Mouse (Mus musculus) G1E-ER4 (cell line): Measurements from ENCODE around the gene Smap2. TPM values are rescaled to one million over a fixed set of nuclear protein-coding genes. Genes with fewer than 3 reads are reported as not detected.

Experiments used
- GATA1 ChIP-seq: IDR thresholded peaks from one replicate; pipeline ENCODE4 v1.8.0; 2012; ENCODE audit warnings: low read length, inconsistent platforms
- polyA plus RNA-seq: library from polyadenylated mRNA; stranded (reverse); fragments of >175 nt; gene quantifications from 2 replicates; pipeline ENCODE4 v1.2.3, GENCODE M21; 2012

The Smap2 gene
- polyA plus RNA-seq, 1 experiment = 36.8 TPM

DNA sequence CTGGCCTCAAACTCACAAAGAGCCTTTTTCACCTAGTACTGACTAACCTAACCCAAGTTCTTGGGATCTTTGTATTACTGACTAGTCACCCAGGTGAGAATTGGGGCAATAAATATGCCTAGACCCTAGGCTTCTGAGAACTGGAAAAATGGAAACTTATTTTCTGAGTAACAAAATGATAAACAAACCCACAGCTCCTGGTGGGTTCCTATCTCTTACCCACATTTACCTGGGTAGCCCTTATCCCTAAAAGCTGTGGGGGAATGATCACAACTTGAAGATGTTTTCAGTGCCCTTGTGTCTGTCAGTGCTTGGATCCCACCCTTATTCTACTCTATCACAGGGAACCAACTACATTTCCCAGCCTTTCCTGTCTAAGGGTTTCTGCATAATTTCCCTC is 10.0 kb downstream of the Smap2 start:
- TF ChIP-seq GATA1 = no peak

DNA sequence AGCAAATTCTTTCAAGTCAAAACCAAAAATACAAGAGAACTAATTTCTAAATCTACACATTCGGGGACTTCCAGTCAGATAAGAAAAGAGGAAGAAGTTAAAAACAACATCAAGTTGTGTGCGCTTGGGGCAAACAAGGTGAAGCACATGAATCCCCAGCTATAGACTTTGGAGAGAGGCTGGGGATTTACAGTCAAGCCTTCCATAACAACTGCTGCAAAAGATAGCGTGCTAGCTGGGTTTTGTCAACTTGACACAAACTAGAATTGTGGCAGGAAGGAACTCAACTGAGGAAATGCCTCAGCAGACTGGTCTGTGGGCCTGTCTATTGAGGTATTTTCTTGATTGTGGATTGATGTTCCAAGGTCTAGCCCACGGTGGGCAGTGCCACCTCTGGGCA is 12.4 kb downstream of the Smap2 start:
- no peak for TF ChIP-seq GATA1

DNA sequence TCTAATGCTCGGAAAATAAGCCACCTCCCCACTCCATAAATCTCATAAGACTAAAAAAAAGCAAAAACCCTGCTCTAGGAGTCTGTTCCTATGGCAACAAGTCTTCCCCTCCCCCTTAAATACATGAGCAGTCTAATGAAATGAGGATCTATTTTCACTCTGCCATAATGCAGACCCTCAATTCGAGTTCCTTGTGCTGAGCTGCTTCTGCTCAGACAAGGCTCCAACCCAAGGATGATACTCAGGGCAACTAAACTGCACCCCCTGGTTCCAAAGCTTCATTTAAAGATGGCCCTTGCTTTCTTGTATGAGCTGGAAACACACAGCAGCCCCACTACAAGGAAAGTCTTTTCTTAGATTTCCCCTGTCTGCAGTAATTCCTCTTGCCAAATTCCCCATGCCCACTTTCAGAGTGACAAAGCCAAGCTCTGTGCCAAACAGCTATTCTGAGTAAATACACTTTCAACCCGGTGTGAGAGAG is 13.4 kb downstream of the Smap2 start:
- no peak for TF ChIP-seq GATA1

DNA sequence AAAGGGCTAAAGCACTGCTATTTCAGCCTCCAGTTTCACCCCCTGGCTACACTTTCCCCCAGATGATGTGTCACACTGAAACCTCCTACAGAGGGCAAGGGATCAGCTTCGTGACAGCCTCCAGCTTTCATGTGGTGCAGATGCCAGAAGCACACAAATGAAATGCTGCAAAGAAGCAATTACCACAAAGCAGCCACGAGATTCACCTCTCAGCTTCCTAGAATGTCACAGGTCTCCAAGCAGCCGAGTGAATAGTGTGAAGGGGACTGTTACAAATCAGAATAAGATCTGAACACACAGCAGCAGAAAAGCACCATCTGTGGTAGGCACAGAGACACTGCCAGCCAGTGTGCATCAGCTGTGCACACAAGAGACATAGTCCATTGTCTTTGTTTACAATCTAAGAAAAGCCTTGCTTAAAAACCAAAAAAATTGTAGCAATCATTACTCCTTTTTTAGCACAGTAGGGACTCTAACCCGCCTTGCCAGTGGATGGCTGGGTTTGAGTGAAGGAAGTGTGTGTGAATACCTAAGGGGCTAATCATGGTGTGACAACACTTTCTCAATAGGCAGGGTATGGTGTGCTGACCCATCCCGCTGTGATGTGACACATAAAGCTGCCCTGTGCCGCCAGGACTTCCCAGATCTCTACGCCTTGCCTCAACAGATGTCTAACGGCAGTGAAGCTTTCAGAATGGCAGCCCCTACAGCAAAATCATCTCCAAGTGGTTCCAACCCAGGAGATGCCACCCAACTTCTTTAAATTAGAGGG is 14.5 kb downstream of the Smap2 start:
- no peak for TF ChIP-seq GATA1

DNA sequence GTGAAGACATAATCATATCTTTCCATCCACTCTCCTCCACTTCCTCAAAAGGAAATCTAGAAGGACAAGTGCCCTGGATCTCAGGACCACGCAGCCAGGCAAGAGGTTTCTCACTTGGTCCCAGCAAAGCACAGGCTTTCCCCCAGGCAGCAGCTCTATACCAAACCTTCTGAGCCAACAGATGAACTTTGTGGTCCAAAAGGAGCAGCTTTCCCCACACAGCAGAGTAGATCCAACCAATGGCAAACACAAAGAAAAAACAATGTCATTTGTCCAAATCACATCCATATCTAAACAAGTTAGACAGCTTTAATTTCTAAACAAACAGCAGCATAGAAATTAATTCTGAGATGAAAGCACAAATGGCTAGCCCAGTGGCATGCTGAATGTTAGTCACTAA is 15.4 kb downstream of the Smap2 start:
- no peak for TF ChIP-seq GATA1

DNA sequence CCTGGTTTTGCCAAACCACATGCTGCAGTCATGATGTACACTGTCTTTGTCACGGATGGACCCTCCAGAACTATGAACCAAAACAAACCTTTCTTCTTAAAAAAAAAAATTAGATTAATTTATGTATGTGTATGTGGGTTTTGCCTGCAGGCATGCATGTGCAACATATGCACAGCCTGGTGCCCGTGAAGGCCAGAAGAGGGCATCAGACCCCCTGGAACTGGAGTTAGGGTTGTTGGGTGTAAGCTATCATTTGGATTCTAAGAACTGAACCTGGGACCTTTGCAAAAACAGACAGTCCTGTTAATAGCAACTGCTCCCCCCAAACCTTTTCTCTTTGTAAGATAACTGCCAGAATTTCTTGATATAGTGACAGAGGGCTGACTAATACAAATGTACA is 16.0 kb downstream of the Smap2 start:
- no peak for TF ChIP-seq GATA1

DNA sequence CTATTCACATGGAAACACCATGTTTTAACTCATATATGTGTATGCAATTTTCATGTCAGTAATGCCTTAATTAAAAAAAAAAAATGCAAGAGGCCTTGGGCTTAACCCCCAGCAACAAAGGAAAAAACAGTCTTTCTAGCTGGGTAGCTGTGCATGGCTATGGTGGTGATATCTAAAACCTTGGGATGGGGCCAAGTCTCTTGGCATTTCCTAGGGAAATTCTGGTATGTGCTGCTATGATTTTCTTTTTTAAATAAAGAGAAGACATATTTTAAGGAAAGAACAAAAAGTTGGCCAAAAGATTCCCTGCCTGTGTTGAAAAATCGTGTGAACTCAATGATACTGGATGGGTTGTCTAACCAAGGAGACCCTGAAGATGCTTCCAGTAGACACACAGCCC is 21.1 kb downstream of the Smap2 start:
- no peak for TF ChIP-seq GATA1

DNA sequence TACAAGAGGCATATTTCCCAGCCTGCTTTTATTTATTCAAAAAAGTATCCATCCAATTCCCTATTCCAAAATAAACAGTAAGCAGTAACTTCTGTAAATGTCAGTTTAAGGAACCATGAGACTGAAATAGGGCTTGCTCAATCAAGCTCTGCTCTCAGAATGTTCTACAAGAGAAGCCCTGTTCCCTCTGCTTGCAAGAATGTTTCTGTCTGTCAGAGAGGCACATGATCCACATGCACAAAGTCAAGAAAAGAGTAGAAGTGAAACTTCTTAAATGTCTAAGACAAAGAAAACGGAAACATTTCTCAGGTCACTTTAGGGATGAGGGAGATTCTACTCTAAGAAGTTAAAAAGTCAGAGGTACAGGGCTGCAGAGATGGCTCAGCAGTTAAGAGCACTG is 24.0 kb downstream of the Smap2 start:
- TF ChIP-seq GATA1 = no peak

DNA sequence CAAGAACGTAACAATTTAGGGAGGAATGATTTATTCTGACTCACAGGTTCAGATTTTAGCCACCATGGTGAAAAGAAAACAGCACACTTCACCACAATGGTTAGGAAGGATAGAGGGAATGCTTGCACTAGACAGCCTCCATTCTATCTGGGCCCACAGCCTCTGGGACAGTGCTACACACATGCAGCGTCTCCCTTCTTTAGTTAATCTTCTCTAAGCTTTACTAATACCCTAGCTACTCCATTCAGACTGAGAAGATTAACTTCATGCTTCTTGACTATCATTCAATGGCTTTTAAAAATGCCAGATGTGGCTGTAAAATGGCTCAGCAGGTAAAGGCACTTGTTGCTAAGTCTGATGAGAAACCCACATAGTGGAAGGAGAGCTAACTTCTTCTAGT is 24.8 kb downstream of the Smap2 start:
- TF ChIP-seq GATA1 = no peak

DNA sequence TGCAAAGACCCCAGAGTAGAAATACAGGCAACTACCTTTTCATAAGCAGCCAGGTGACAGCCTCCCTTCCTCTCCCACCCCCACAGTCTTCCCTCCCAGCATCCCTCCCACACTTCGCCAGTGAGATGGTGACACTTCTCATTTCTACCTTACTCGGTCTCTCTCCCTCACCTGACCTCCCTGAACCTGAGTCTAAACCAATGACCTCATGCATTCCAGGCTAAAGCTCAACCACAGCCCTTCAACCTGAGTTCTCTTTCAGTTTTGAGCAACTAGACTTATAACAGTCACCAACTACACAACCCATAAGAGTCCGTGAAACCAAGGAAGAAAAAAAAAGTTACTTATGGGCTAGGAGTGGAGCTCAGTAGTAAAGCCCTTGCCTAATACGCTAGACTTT is 29.7 kb downstream of the Smap2 start:
- TF ChIP-seq GATA1 = no peak

DNA sequence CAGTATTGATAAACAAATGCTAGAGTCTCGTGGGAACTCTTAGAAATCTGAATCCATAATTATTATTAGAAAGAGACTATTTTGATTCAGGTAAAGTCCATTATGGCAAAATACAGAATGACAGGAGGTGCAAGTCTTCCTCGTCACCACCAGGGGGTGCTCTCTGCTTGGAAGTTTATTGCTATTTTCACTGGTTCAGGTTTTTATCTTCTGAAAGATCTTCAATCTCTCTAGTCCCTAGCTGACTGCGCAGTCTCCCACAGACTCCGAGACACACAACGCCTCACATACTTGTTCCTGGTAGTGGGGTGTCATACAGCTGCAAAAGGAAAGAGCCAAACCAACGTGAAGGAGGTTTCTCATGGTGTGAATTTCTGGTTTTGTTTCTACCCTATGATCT is 30.6 kb downstream of the Smap2 start:
- no peak for TF ChIP-seq GATA1

DNA sequence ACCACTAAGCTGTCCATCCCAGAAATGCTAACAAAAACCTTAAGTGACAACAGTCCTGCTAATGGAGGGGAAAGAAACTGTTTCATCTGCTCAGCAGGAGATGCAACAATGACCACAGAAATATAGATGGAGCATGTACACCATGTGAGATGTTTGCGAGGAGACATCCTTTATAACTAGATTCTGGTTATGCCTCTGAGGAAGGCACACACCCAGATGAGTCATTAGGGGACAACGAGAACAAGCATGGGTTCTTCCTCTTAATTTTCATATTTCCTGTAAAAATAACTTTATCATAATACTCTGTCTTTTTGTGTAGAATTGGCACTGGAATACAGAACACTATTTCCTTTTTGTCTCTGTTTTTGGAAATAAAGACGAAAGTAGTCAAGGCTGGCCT is 38.8 kb downstream of the Smap2 start:
- TF ChIP-seq GATA1 = no peak

DNA sequence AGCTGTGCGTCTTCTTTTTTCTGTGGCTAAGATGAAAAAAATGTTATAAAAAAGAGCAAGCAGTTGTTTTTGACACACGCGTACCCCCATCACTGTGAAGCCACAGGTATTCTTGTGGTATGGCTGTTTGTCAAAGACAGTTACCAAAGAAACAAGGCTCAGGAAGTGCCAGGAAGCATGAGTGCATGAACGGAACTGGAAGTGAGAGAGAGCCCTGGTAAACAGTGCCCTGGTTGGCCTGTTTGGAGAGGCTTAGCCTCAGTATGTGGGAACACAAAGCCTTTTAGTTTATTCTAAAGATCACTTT is 41.7 kb downstream of the Smap2 start:
- no peak for TF ChIP-seq GATA1

DNA sequence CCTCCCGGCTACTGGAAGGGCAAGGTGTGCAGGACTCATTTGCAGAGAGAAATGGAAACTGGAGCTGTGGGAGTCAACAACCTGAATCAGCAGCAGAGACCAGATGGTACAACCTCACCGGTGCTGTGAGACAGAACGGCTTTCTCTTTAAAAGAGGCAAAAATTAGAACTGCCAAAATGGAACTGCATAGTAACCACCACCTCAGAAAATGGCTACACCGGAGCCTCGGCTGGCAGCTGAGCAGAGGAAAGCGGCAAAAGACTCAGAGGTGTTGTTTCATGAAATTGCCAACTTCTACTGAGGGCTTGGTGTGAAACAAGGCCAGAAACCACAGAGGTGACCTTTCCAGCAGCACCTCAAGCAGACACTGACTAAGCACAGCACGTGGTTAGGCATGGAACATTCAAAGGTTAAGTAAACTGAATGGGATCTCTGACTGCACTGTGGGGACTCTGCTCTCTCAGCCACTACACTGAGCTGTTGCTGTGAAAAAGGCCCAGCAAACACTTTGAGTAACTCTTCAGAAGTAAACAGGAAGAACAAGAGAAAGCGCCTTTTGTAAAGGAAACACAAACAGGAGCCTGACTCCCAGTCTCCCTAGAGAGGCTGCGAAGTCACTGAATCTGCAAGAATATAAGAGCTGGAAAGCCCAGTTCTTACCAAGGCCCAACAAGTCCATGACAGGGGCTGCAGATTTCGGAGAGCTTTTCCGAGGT is 42.2 kb downstream of the Smap2 start:
- TF ChIP-seq GATA1 = no peak

DNA sequence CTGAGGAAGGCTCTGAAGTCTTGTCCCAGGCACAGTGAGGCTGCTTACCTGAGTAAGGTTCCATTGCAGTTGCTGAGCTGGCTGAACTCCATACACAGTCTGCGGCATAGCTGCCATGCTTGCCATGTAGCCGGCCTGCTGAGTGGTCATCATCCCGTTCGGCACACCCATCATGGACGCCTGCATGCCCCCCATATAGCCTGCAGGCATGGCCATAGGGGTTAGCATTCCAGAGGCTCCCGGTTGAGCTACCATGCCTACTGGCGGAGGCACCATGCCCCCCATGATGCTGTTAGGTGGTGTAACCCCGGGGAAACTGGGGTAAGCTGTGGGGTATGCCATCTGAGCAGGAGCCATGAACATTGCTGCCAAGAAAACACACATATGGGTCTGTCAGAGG is 45.2 kb downstream of the Smap2 start:
- TF ChIP-seq GATA1 = no peak

DNA sequence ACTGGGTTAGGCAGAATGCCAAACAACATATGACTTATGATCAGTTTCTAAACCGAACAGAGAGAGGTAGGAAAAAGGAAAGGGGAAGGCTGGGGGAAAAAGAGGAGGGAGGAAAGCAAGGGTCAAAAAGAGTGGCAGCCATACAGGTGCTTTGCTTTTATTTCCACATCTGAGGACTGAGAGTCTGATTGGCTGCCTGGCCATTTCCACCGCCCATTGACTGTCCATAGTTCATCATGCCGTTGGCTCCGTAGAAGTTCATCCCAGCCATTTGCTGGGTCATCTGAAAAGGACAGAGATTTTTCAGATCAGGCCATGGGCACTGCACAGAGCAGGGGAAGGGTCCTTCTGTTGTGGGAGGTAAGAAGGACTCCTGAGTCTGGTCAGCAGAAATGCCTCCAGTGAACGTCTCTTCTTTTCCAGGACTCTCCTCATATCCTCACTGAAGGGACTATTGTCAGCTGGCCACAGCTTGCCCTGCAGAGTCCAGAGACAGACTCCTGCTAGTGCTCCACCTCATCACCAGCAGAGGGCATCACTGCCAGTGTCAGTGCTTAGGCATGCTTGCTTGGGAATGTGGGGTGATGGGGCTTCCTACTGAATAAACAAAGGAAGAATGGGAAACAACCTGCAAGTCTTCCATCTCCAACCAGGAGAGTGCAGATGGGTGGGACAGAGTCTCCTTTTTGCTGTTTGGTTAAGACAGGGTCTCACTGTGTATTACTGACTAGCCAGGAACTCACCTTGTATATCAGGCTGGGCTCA is 47.5 kb downstream of the Smap2 start:
- no peak for TF ChIP-seq GATA1
